Mouse (Mus musculus) embryonic fibroblast, embryonic 13.5 days (primary cell): ENCODE data around the gene Irx6.

Source experiments
- CTCF ChIP-seq: IDR thresholded peaks from 2 replicates; pipeline ENCODE4 v1.5.1; 2011; ENCODE audit warnings: mild to moderate bottlenecking, control low read depth, low read length, moderate library complexity, borderline replicate concordance; ENCODE audit not compliant: insufficient read depth
- POLR2A ChIP-seq: IDR thresholded peaks from 2 replicates; pipeline ENCODE4 v1.6.1; 2011; ENCODE audit warnings: low read depth, mild to moderate bottlenecking, control low read depth, low read length, moderate library complexity

GRCm38 (mm10) chr8:92713286-92713685, 39.2 kb downstream of the Irx6 start:
- TF ChIP-seq CTCF (no peak), POLR2A (no peak)
